Mouse (Mus musculus) liver, adult 2 months (tissue): ENCODE measurements around the gene Alpk1.

ENCODE experiments used
- CTCF ChIP-seq: fragments of 200-500 bp; IDR thresholded peaks from 2 replicates; pipeline ENCODE4 v1.5.1; 2011; ENCODE audit warnings: low read depth, low read length, control low read depth
- POLR2A ChIP-seq: fragments of 200-500 bp; IDR thresholded peaks from 2 replicates; pipeline ENCODE4 v1.6.1; 2011; ENCODE audit warnings: low read length, control low read depth; ENCODE audit not compliant: insufficient read depth; ENCODE audit errors: extremely low read depth

DNA sequence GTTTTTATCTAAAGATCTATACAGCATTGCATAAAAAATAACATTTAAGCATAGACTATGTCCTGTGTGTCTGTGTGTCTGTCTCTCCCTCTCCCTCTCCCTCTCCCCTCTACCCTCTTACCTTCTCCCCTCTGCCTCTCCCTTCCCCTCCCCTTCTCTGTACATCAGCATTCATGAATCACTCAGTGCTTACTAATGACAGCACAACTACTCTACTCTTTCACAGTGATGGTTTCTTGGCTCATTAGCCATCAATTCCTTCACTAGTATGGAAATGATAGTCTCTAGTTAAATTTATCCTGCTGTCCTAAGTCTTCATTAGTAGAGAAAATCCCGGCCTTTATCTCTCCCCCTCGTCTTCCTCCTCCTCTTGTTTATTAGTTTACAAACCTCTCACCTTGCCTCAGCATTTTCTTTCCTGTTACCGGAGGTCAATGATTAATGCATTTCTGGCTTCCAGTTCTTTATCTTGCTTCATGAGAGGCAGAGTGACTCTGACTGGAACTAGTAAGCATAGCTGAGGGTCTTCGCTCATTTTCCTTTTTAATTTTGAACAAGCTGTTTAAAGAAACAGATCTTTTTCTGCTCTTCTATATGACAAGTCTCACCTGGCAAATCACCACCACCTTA, 79.0 kb downstream of the Alpk1 start:
- no peak for TF ChIP-seq CTCF
- TF ChIP-seq POLR2A: no peak
